Mouse (Mus musculus): ENCODE data around the gene Pqlc3. TPM values are rescaled to one million over a fixed set of nuclear protein-coding genes. Genes with fewer than 3 reads are reported as not detected.
A peak's percentile ranks its signal among the peaks of the same experiment; 100 is the strongest.

Pqlc3 gene
- total RNA-seq, 2 experiments from 2014 or later, result 1.8 to 2.0 TPM

DNA sequence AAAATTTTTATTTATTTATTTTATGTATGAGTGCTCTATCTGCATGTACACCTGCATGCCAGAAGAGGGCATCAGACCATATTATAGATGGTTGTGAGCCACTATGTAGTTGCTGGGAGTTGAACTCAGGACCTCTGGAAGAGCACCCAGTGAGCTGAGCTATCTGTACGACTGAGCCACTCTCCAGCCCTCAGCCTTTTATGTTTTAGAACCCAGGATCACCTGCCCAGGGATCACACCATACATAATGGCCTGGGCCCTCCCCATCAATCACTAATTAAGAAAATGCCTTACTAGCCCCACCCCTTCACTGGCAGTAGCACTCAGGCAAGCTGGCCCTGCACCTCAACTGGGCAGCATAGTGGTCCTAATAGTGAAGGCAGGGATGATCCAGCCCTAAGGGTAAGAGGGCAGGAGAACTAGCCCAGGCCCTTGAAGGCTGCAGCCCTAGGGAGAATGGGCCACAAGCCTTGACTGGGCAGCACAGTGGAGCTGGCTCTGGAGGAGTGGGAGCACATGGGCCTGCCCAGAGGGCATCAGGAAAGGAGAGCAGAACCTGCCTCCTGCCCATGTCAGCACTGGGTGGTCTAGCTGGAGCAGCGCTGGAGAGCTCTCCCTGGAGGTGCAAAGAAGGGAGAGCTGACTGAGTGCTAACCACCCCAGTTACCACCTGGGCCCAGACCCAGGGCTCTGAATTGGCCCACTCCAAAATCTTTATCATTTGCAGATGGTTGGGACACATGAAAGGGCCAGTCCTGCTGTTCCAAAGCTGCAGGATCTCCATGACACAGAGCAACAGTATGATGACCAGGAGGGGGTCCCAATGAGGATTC is 12.1 kb upstream of the Pqlc3 start:
- intact Hi-C loops (cut with DNase I), result loop anchor here (5.0 kb wide), 1 partner anchor 205 kb away; no protein-coding TSS in a partner anchor
- DNase-seq (ENCODE audit: extremely low spot score in 1 of 2, low spot score in 2 of 2), result no peak

DNA sequence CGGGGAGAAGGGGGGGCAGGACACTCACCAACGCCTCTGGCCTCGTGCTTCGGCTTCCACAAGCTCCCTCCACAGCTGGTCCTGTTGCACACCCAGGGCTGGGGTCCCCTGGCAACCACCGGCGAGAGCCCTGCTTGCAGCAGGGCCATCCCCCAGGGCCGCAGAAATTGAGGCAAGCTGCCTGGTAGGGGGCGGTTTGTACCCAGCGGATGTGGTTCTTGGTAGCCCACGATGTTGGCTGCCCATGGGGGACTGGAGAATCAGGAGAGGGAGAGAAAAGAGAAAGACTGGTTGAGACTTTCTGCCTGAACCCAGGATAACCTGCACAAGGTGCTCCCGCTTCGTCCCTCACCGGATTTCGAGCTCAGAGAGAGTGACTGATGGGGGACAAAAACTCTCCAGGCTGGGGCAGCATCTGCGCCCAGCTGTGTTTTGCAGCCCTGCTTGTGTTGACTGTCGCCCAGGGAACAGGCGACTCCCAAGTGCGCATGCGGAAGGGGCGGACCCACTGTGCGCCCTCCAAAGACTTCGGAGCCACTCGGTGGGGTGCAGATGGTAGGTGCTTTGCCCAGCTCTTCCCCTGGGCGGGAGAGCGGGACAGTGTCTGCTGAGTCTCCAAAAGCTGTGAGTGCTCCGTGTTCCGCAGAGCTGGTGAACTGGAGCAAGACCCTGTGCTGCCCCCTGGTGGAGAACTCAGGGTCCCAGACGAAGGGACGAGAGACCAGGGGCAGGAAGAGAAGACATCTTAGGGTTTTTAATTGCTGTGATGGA is 11.1 kb upstream of the Pqlc3 start, which contains the start of gene 2410004P03Rik:
2410004P03Rik (minus strand) TSS at position 628 of the 771 bp plus-strand sequence.
- intact Hi-C loops (cut with DNase I), result loop anchor here (5.0 kb wide), 1 partner anchor 204 kb away; no protein-coding TSS in a partner anchor
- DNase-seq (ENCODE audit: extremely low spot score in 1 of 2, low spot score in 2 of 2), result peak; percentile 58 to 84

DNA sequence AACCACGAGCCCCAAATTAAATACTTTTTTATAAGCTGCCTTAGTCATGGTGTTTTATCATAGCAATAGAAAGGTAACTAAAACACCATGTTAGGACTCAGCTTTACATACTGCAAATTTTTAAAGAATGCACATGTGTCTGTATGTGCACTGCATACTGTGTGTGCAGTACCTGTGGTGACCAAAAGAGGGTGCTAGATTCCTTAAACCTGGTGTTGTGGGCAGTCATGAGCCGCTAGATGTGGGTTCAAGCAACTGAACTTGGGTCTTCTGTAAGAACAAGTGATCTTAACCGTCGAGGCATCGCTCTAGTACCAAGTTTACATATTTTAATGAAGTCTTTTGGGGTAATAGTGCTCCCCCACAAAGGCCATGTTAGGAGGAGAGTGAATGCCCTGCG is 9.3 kb upstream of the Pqlc3 start:
- intact Hi-C loops (cut with DNase I), result no loop called here
- peak in 1 of 2 experiments; percentile 11 for DNase-seq (ENCODE audit: extremely low spot score in 1 of 2, low spot score in 2 of 2)

DNA sequence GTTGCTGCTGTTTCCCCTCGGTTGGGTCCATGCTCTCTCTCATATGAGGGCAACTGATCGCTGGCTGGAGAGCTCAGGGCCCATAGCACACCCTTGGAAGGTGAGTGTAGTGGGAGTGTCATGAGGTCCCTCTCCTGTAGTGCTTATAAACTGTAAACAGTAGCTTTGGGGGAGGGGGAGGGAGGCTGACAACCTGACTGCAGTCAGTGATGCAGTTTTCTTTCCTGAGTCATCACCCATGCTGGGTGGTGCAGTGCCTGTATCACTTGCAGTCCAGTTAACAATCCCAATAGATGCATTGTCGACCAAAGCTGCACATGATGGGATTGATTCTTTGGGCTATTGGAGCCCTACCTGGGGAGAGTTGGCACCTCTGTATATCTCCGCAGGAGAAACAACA is 1.0 kb upstream of the Pqlc3 start:
- intact Hi-C loops (cut with DNase I), result no loop called here
- DNase-seq (ENCODE audit: extremely low spot score in 1 of 2, low spot score in 2 of 2), result no peak

DNA sequence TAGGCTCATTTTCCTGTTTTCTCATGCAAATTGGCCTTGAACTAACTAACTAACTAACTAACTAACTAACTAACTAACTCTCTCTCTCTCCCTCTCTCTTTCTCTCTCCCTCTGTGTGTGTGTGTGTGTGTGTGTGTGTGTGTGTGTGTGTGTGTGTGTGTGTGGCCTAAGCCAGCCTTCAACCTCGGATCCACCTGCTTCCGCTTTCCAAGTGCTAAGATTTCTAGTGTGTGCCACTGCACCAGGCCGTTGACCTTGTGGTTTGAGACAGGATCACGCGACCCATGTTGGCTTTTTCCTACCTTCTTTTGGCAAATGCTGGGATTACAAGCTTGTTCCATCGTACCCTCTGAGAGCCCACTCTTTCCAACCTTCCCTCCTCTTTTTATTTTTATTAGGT is 420 bp upstream of the Pqlc3 start:
- no peak for DNase-seq (ENCODE audit: extremely low spot score in 1 of 2, low spot score in 2 of 2)
- intact Hi-C loops (cut with DNase I), result no loop called here

DNA sequence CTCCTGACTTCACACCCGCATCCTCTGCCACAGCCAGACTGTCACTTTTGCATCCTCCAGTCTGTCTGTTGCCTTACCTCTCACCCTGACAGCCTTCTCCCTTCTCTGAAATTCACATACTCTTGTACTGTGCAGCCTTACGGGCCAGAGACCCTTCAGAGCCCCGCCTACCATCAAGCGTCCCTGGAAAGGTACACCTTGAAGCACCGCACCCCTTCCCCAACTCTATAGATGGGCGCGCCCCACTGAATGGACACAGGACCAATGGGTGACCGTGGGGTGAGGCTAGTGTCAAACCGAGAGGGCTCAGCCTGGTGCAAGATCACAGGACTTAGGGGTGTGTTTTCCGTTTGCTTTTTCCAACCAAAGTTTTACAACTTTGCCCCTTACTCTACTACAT is 1.1 kb downstream of the Pqlc3 start:
- no peak for DNase-seq (ENCODE audit: extremely low spot score in 1 of 2, low spot score in 2 of 2)
- intact Hi-C loops (cut with DNase I), result no loop called here

DNA sequence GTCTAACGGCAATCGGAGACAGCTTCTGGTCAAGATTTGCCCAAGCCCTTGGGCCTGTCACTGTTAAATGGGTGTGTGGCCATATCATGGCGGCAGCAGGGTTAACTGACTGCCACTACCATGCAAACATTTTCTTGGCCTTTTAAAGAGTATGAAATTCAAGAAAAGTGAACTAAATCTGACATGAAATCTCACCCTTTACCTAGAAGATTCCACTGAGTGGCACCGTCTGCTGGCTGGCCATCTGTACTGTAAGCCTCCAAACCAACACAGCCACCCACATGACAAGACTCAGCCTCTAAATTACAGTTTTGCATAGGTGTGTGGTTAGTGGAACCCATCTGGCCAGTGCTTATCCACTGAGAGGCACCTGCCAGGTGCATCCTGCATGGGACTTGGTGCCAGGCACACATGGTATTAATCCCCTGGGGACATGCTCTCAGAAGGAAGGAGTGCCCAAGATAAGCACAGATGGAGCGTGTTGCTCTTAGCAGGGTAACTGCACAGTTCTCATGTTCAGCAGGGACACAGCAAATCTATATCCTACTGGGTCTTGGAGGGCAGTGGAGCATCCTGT is 3.2 kb downstream of the Pqlc3 start:
- no peak for DNase-seq (ENCODE audit: extremely low spot score in 1 of 2, low spot score in 2 of 2)
- intact Hi-C loops (cut with DNase I), result no loop called here

DNA sequence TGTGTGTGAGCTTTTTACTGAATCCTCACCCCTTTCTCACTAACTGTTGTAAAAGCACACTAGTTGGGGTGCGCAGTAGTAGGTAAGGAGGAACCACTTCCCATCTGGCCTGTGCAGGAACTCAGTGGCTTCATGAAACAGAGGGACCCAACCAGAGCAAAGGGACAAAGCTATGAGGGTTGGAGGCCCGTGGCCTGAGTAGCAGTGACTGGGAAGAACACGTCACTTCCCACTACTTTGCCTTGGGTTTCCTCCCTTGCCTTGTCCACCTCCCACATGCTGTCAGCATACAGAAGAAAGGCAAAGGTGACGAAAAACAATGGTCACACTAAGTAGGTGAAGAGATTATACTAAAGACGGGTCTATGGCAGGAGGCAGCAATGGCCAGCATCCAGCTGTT is 3.9 kb downstream of the Pqlc3 start:
- no peak for DNase-seq (ENCODE audit: extremely low spot score in 1 of 2, low spot score in 2 of 2)
- intact Hi-C loops (cut with DNase I), result no loop called here

DNA sequence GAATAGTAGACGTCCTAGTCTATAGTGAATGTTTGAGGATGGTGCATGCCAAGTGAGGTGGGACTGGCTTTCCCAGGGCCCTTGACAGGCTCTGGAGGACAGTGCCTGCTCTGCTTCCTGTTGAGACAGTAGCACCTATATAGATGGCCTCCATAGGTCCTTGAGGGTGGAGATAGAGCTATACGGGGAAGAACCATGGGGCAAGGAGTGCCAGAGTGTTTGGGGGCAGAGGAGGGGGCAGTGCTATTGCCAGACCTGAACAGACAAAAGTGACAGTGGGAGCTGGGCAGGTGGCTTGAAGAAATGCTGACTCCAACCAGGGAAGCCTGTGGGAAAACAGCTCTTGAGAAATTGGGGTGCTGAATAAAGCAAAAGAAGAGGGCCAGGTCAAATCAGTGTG is 5.9 kb downstream of the Pqlc3 start:
- DNase-seq (ENCODE audit: extremely low spot score in 1 of 2, low spot score in 2 of 2), result no peak
- intact Hi-C loops (cut with DNase I), result no loop called here

DNA sequence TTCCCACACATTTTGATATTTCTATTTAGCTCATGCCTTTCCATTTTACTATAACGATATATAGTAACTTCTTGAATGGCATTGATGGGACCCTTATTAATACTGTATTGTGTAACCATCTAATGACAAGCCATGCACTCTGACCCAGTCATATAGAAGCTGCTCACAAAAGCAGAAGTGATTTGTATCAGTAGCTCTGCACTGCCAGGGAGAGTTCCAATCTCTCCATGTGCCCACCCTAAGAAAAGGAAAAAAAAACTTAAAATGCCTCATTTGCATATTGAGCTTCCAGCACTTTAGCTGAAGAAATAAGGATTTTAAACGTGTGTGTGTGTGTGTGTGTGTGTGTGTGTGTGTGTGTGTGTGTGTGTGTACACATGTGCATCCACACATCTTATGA is 7.9 kb downstream of the Pqlc3 start:
- intact Hi-C loops (cut with DNase I), result no loop called here

DNA sequence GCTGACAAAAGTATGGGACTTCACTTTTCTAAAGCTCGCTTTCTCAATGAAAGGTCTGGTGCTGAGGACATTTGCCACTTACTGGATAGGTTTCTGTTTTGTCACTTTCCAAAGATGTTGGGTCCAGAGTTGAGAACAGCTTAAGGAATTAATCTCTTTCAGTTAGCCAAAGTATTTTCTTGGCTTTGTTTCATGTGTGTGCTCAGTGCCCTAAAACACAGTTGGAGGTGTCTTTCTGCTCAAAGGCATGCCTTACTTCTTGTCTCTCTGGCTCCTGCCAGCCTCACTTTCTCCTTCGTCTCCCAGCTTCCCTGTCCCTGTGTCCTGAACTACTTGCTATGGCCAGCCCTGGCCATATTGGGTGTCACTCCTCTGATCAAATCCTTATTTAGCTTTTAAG is 8.8 kb downstream of the Pqlc3 start:
- intact Hi-C loops (cut with DNase I), result no loop called here
- no peak for DNase-seq (ENCODE audit: extremely low spot score in 1 of 2, low spot score in 2 of 2)

More for the DNA sequence above, 7.9 kb downstream of the Pqlc3 start:
- no peak for DNase-seq (ENCODE audit: extremely low spot score in 1 of 2, low spot score in 2 of 2)

DNA sequence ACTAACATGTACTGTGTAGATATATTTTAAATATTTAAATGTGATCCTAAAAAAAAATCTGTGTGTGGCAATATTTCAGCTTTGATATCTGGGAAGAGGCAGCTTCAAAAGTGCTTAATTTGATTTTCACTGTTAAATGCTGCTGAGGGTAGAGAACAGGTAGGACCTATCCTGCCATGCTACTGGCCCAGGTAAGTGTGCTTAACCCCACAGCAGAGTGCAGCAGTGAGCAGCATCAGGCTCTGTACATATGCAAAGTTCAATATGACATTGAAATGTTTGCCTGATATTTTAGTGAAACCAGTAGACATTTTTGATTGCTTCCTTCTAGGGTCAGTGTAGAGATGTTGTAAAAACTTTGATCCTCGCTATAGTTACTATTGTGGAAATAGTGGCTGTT is 14.4 kb downstream of the Pqlc3 start:
- no peak for DNase-seq (ENCODE audit: extremely low spot score in 1 of 2, low spot score in 2 of 2)
- intact Hi-C loops (cut with DNase I), result no loop called here

DNA sequence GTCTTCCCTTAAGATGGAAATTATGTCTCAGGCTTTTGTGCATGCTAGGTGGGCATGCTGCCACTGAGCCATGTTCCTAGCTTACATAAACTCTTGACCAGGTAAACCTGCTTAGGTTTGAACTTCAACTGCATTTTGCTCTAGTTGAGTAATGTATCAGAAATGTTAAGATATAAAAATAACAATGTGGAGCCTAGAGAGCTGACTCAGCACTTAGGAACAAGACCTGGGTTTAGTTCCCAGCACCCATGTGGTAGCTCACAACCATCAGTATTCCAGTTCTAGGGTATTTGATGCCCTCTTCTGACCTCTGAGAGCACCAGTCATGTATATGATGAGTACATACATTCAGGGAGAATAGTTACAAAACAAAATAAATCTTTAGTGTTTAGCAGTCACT is 23.1 kb downstream of the Pqlc3 start:
- intact Hi-C loops (cut with DNase I), result no loop called here
- DNase-seq (ENCODE audit: extremely low spot score in 1 of 2, low spot score in 2 of 2), result no peak

DNA sequence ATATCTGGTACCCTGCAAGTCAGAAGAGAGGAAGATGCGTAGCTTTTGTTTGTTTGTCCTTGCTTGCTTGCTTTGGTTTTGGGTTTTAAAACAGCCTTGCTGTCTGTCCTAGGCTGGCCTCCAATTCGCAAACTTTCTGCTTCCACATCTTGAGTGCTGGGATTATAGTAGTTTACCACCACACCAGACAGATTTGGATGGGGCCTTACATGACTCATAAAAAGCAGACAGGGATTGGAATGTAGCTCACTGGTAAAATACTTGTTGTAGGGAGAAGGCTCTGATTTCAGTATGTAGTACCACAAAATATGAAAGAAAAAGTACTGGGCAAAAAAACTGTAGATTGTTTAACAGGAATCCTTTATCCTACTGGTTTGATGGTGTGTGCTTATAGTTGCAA is 33.4 kb downstream of the Pqlc3 start:
- no peak for DNase-seq (ENCODE audit: extremely low spot score in 1 of 2, low spot score in 2 of 2)
- intact Hi-C loops (cut with DNase I), result no loop called here

DNA sequence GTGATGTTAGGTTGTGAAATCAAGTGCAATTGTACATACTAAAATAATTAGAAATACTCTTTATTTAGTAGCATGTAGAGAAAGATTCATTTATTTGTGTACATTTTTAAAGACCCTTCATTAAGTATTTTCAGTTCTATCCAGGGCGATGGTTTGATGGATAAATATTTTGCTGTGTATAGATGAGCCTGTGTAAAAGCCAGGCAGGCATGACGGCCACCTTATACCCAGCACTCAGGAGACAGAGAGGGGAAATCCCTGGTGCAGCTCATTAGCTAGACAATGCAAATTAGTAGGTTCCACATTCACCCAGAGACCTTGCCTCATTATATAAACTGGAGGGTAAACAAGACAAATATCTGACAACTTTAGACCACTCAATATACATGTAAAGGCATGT is 36.9 kb downstream of the Pqlc3 start:
- DNase-seq (ENCODE audit: extremely low spot score in 1 of 2, low spot score in 2 of 2), result no peak
- intact Hi-C loops (cut with DNase I), result loop anchor here (5.0 kb wide), 1 partner anchor 151 kb away; the partner anchor contains the start of gene E2f6

DNA sequence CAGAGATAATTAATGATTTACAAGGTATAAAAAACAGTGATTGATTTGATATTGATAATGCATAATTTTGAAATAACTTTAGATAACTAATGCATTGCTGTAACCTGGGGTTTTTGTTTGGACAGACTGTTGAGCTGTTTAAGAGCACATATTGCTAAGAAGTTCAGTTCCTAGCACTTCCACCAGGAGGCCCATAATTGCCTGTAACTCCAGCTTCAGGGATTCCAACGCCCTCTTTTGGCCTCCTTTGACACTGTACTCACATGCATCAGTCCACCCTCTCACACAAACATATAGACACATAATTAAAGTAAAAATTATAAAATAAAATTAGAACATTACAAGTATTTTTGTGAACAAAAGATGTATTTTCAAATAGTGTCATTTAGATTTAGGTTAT is 41.4 kb downstream of the Pqlc3 start:
- DNase-seq (ENCODE audit: extremely low spot score in 1 of 2, low spot score in 2 of 2), result no peak
- intact Hi-C loops (cut with DNase I), result no loop called here

DNA sequence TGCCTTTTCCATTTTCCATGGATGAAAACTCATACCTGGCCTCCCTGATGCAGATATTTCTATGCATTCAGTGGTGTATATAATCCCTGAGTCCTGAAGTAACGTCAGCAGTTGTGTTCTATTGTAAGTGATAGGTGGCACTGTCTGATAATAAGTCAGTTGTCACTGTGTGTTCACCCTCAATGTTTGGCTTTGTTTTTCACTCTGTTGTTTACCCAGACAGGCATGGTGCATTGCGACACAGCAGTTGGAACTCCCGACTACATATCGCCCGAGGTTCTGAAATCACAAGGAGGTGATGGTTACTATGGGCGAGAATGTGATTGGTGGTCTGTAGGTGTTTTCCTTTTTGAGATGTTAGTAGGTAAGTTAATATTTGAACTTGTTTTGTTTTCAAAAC is 52.0 kb downstream of the Pqlc3 start:
- DNase-seq (ENCODE audit: extremely low spot score in 1 of 2, low spot score in 2 of 2), result no peak
- intact Hi-C loops (cut with DNase I), result loop anchor here (5.0 kb wide), 1 partner anchor 136 kb away; the partner anchor contains the start of gene E2f6

DNA sequence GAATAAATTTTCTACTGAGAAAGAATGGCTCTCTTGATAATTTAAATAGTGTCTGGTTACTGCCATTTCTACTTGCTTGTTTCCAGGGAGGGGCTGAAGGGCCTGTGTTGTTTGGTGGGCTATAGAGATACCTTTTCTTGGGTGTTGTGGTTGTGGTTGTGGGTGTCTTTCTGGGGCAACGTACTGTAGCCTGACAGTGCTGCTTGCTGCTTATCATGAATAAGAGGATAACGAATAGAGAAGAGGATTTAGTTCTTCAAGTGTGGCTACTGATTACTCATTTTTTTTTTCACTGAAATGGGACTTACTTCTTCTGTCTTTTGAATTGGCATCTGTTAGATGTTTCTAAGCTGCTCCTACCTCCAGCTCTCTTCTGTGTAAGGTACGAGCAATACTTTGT is 58.2 kb downstream of the Pqlc3 start:
- intact Hi-C loops (cut with DNase I), result no loop called here
- DNase-seq (ENCODE audit: extremely low spot score in 1 of 2, low spot score in 2 of 2), result no peak

All from left cerebral cortex, postnatal 10 days (tissue).